Mouse (Mus musculus) megakaryocyte-erythroid progenitor cell, adult 5-6 weeks (primary cell): ENCODE data around the gene Slc22a23. TPM values are rescaled to one million over a fixed set of nuclear protein-coding genes. Genes with fewer than 3 reads are reported as not detected.
A peak's percentile ranks its signal among the peaks of the same experiment; 100 is the strongest.

ENCODE experiments used
- ATAC-seq: replicated peaks from 2 replicates; pipeline ENCODE4 v1.8.0; 2016; ENCODE audit warnings: mild to moderate bottlenecking, inconsistent platforms; ENCODE audit not compliant: severe bottlenecking, poor library complexity, low FRiP score, low TSS enrichment
- total RNA-seq, 2 experiments: library from RNA; stranded (forward) in 1 of 2; stranded (reverse) in 1 of 2; fragments of 200-1000, 215-1000 nt in 1 of 2; fragments of >200 nt in 1 of 2; fragmentation: Nextera tagmentation in 1 of 2; gene quantifications; 2 replicates each; pipeline ENCODE4 v1.2.3; 2014 to 2017

Gene Slc22a23
- total RNA-seq, 2 experiments from 2014 or later, result 29.1 to 35.5 TPM

GRCm38 (mm10) chr13:34305964-34306671 is 38.9 kb downstream of the Slc22a23 start:
- ATAC-seq, result no peak

DNA sequence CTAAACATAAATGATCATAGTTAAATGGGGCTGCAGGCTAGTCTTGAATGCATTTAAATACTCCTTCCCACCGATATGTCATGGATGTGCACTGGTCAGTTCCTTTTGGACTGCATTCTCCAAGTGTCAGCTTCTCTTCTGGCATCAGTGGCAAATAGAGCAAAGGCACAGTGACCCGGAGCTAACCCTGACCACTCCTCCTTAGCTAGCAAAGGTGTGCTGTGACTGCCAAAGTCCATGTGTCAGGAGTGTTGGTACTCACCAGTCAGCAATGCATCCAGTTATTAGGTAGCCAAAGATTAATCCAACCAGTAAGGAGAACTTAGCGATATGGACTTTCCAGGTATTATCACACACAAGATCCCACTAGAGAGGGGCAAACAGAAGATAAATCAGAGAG is 40.1 kb downstream of the Slc22a23 start:
- ATAC-seq, result no peak

GRCm38 (mm10) chr13:34303386-34304016 is 41.5 kb downstream of the Slc22a23 start:
- ATAC-seq, result no peak

DNA sequence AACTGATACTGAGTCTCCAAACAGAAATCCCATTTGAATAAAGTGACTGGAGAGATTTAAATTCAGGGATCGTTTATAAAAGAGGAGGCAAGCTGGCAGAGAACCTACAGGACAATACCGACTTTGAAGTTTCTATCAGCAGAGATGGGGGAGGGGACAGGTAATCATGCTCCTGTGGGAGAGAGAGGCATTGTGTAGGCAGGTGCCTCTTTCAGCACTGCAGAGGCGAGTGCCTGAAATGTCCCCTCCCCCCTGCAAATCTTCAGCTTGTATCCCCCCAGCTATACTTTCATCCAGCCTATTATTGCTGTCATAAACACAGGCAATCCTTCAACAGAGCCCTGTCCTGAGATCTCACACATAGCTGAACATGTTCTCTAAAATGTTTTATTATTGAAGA is 43.4 kb downstream of the Slc22a23 start:
- ATAC-seq, result no peak

- peak; percentile 63 for ATAC-seq
Measured at GRCm38 (mm10) chr13:34299351-34300333, 45.3 kb downstream of the Slc22a23 start.

DNA sequence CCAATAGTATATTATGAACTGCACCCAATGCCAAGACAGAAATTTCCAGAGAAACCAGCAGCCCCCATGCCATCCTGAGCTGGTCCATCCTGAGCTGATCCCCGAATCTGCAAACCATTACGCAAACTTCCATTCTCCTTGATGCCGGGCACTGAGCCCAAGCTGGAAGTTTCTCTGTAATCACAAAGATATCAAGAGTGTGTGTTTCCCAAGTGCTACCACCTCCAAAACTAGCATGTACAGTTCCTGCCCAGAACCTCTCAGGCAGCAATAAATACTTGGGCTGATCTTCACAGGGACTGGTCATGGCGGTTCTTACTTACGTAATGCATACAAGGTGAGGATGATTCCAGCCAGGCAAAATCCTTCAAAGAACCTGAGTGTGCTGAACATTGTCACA is 46.3 kb downstream of the Slc22a23 start:
- no peak for ATAC-seq

- ATAC-seq, result peak; percentile 51
Measured at GRCm38 (mm10) chr13:34298061-34298460, 46.9 kb downstream of the Slc22a23 start.

GRCm38 (mm10) chr13:34295787-34296435 is 49.1 kb downstream of the Slc22a23 start:
- no peak for ATAC-seq

DNA sequence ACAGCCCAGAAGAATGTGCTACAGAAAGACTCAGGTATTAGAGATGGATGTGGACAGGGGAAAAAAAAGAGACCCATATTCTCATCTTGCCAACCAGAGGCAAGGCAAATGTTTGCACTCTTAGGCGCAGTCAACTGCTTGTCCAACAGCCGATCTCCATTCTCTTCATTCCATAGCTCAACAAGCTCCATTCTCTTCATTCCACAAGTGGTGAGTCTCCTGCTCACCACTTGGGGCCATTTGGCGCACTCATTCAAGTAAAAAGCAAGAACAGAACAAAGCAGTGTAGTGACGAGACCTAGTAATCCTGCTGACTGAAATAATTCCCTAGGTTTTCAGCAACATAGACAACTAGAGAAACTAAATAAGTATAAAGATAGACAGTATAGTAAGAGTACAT is 50.8 kb downstream of the Slc22a23 start:
- no peak for ATAC-seq

DNA sequence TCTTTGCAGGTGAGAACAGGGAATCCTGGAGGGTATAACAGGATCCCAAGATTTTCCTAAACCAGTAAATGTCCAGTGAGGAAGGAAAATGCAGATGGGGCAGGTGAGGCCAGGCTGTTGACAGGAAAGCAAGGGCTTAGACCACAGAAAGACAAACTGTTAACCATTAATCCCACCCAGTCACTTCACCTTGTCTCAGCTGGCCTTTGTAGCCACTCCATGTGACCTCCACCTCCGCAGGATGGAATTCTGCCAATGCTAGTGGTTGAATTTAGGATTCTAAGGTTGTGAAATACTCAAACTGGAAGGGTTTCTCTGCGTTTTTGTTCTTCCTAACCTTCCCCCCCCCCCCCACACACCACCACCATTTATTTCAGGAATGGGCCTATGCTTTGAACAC is 52.9 kb downstream of the Slc22a23 start:
- ATAC-seq, result no peak

GRCm38 (mm10) chr13:34290346-34290745 is 54.6 kb downstream of the Slc22a23 start:
- no peak for ATAC-seq

DNA sequence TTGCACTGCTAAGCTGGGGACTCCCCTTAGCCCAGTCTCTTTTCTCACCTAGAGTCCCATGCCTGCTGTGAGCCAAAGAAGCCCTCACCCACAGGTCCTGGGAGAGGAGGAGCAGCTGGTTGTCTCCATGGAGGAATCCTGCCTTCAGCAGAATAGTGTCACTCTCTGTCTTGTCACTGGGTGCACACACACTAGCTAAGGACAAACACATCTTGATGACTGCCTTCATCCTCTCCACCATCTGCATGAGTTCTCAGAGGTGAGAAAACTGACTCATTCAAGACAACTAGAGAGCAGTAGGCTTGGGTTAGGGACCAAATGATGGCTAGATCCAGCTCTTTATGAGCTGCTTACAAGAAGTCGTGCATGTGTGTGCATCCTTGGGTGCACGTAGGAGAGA is 55.4 kb downstream of the Slc22a23 start:
- no peak for ATAC-seq

DNA sequence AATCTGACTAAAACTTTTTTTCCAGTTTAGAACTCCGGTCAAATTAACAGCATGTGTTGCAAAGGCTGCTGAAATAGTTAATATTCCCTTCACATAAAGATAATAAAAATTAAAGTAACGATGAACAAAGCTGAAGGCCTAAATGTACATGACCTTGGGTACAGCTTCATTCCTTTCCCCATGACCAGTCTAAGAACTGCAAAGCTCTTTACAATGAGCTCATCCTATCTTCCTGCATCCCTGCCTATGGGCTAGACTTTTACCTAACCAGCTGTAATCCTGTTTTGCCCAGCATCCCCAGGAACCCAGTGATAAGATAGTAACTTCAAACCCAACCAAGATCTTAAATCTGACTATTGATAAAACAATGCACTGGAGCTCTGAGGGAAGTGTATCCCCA is 56.9 kb downstream of the Slc22a23 start:
- ATAC-seq, result no peak

GRCm38 (mm10) chr13:34287601-34288083 is 57.3 kb downstream of the Slc22a23 start:
- no peak for ATAC-seq

GRCm38 (mm10) chr13:34281360-34281759 is 63.6 kb downstream of the Slc22a23 start:
- no peak for ATAC-seq

DNA sequence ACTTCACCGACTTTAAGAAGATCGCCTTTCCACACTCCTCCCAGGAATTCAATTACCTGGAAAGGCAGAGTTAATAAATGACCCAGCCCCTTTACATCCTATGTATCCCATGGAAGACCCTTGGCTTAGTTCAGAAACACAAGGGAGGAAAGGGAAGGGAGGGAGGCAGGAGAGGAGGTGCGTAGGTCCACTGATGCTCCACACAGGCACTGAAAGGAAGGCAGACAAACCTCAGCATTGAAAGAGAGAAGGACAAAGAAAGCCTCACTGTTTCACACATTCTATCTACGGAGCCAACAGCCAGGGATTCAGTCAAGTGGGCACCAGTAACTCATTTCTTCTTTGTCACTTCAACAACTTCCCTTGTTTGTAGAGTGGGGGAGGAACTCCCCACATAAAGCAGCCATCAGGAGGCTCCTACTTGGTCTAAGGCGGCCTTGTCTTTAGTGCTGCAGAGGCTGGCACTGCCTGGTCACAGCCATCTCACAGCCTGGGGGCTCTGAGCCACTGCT is 66.2 kb downstream of the Slc22a23 start:
- no peak for ATAC-seq

- no peak for ATAC-seq
Measured at GRCm38 (mm10) chr13:34278288-34278701, 66.7 kb downstream of the Slc22a23 start.

DNA sequence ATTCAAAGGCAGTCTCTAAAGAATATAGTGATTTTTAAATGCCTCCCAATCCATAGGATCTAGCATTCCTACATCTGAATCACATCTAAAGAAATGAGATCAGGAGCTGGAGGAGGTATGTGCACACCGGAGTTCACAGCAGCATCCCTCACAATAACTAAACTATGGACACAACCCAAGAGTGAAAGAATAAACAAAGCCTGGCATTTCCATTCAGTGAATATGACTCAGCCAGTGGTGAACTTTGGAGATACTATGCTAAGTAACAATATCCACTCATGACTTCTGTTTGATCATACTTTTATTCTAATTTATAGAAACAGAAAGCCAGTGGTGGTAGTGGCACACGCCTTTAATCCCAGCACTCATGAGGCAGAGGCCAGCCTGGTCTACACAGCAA is 67.4 kb downstream of the Slc22a23 start:
- ATAC-seq, result no peak

GRCm38 (mm10) chr13:34277001-34277400 is 68.0 kb downstream of the Slc22a23 start:
- ATAC-seq, result no peak
